Mouse (Mus musculus) erythroblast, embryonic 14.5 days (primary cell): Measurements from ENCODE around the gene Zc3h6.

Experiments used
- GATA1 ChIP-seq: IDR thresholded peaks from 2 replicates; pipeline ENCODE4 v1.6.1; 2012; ENCODE audit warnings: low read length, inconsistent platforms, mixed read lengths
- TAL1 ChIP-seq: IDR thresholded peaks from 3 replicates; pipeline ENCODE4 v1.6.1; 2012; ENCODE audit warnings: low read length, inconsistent platforms, mixed read lengths

GRCm38 (mm10) chr2:128966641-128967580, at the start of gene Zc3h6:
- no peak for TF ChIP-seq TAL1
- peak; percentile 34; the same call in 1 of the 2 replicates for TF ChIP-seq GATA1
